Mouse (Mus musculus) liver, embryonic 16.5 days (tissue): Measurements from ENCODE around the gene Cfb. TPM values are rescaled to one million over a fixed set of nuclear protein-coding genes. Genes with fewer than 3 reads are reported as not detected.

Source experiments
- ATAC-seq: fragments of 200-750 bp; cut with Nextera tagmentation; 2 replicates; pipeline ENCODE4 v1.8.0; 2017; ENCODE audit warnings: low read depth, mild to moderate bottlenecking, moderate number of reproducible peaks, moderate library complexity
- H3K27ac ChIP-seq: fragments of 300-500 bp; sonication (generic); 2 replicates; pipeline ENCODE4 v1.5.1; 2014; ENCODE audit warnings: mild to moderate bottlenecking, low read length
- H3K27me3 ChIP-seq: fragments of 300-500 bp; sonication (generic); 2 replicates; pipeline ENCODE4 v1.6.1; 2014; ENCODE audit warnings: low read depth, low read length, mixed read lengths; ENCODE audit not compliant: control insufficient read depth, insufficient read depth
- H3K36me3 ChIP-seq: fragments of 300-500 bp; sonication (generic); 2 replicates; pipeline ENCODE4 v1.6.1; 2014; ENCODE audit warnings: mild to moderate bottlenecking; ENCODE audit not compliant: control insufficient read depth, insufficient read depth
- H3K4me1 ChIP-seq: fragments of 300-500 bp; sonication (generic); 2 replicates; pipeline ENCODE4 v1.6.1; 2014; ENCODE audit warnings: low read depth, low read length, mixed read lengths; ENCODE audit not compliant: control insufficient read depth
- H3K4me2 ChIP-seq: fragments of 300-500 bp; sonication (generic); 2 replicates; pipeline ENCODE4 v1.6.1; 2014; ENCODE audit warnings: low read depth, low read length, mixed read lengths
- H3K4me3 ChIP-seq: fragments of 300-500 bp; sonication (generic); 2 replicates; pipeline ENCODE4 v1.5.1; 2014; ENCODE audit warnings: low read depth, mild to moderate bottlenecking, low read length
- H3K9ac ChIP-seq: fragments of 300-500 bp; sonication (generic); 2 replicates; pipeline ENCODE4 v1.6.1; 2014; ENCODE audit warnings: low read depth, low read length
- H3K9me3 ChIP-seq: fragments of 300-500 bp; sonication (generic); replicated peaks from 2 replicates; pipeline ENCODE4 v1.6.1; 2016; ENCODE audit warnings: low read length; ENCODE audit not compliant: control insufficient read depth
- WGBS: fragments of 180-500 bp; shearing (Covaris S2); extraction: QIAGEN DNeasy Blood & Tissue Kit; methylation state at CpG from one replicate; pipeline ENCODE4 v1.1.7; 2014; ENCODE audit not compliant: insufficient replicate concordance; 5-methylcytosine and 5-hydroxymethylcytosine counted together
- polyA plus RNA-seq: library from polyadenylated mRNA; unstranded; fragments of >200 nt; fragmentation: Nextera tagmentation; extraction: Ambion mirVana; gene quantifications from 2 replicates; pipeline ENCODE4 v1.2.1, GENCODE M21; 2015

Cfb gene
- polyA plus RNA-seq, 1 experiment from 2014 or later: 472 TPM

DNA sequence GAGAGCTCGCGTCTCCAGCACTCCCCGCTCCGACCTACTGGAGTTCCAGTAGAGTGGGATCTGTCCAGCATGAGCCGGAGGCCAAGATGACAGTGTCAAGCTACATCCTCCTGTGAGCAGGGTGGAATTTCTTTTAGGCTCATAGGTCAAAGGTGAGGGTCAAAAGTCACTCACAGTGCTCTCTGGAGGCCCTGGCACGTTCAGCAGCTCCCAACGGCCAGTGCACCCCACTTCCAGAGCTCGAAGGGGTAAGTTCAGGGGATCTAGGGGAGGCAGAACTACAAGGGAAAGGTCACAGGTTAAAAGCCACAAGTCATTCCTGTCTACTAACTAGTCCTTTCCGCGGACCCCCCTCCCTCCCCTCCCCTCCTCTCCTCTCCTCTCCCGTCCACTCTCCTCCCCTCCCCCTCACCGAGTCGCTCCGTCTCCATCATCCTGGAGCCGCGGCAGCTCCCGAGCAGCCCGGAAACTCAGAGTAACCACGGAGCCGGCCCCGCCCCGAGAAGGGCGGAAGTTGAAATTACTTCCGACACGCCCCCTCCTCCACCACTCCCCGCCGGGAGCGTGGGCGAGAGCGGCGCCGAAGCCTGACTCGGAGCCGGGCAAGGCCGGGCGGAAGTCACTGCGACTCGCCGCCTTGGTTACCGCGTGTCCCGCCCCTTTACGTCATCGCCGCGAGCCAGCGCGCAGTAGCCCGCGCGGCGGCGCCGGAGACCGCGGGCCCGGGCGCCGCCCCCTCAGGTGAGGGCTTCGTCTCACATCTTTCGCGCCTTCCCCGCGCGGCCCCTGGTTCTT is 12.4 kb downstream of the Cfb start, which contains the start of the genes Skiv2l and Nelfe:
Gene Skiv2l (minus strand): TSS at position 489 of the 795 bp plus-strand sequence.
Gene Nelfe (plus strand): TSS at position 670 of the 795 bp plus-strand sequence.
- no peaks in the 10 kb centered on the region for H3K27me3 ChIP-seq
- peak within 1 kb of the TSS; percentile 95 for H3K4me2 ChIP-seq
- peaks cover 28% of the 10 kb centered on the region for H3K36me3 ChIP-seq
- H3K9me3 ChIP-seq: no peaks in the 10 kb centered on the region
- ATAC-seq: peak; percentile 97
- peak within 1 kb of the TSS; percentile 88 for H3K9ac ChIP-seq
- H3K4me1 ChIP-seq: peaks cover 23% of the 10 kb centered on the region
- H3K4me3 ChIP-seq: peak within 1 kb of the TSS; percentile 81
- peak within 1 kb of the TSS; percentile 71 for H3K27ac ChIP-seq
- WGBS: 1% methylated on average over 57 of the region's 65 CpGs

DNA sequence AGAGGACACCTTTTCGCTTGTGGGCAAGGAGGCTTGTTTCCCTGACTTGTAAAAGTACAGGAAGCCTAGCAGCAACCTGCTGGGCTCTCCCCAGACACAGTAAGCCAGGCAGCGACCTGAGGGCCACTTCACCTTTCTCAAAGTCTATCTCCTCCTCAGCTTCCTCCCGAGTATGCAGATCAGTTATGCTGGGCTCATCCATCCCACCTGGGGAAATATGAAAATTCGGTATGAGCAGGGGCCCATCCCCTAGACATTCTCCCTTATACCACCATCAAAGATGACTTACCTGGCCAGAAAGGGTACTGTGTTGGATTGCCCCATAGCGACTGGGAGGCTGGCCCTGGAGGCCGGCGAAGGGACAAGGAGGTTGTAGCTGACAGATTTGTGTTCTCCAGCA is 14.7 kb downstream of the Cfb start:
- Histone ChIP-seq H3K27ac (no peak overlapping the region), H3K4me3 (no peak overlapping the region), H3K9ac (no peak overlapping the region), H3K4me1 (peaks cover 23% of the 10 kb centered on the region), H3K4me2 (no peak overlapping the region), H3K27me3 (no peaks in the 10 kb centered on the region), H3K9me3 (no peaks in the 10 kb centered on the region), H3K36me3 (peaks cover 26% of the 10 kb centered on the region)
- WGBS: 79% methylated on average over 7 of the region's 7 CpGs
- ATAC-seq: no peak

- no peak overlapping the region for H3K9ac ChIP-seq
- peaks cover 23% of the 10 kb centered on the region for H3K4me1 ChIP-seq
- ATAC-seq: no peak
- peaks cover 23% of the 10 kb centered on the region for H3K36me3 ChIP-seq
- H3K9me3 ChIP-seq: no peaks in the 10 kb centered on the region
- no peak overlapping the region for H3K4me3 ChIP-seq
- H3K27me3 ChIP-seq: no peaks in the 10 kb centered on the region
- H3K4me2 ChIP-seq: no peak overlapping the region
- WGBS: 76% methylated on average over 6 of the region's 6 CpGs
- no peak overlapping the region for H3K27ac ChIP-seq
These were observed 15.1 kb downstream of the Cfb start for GRCm38 (mm10) chr17:34847192-34847591.

GRCm38 (mm10) chr17:34844884-34845283 is 17.4 kb downstream of the Cfb start:
- ATAC-seq: no peak
- 85% methylated on average over 13 of the region's 13 CpGs for WGBS
- Histone ChIP-seq H3K27me3 (no peaks in the 10 kb centered on the region), H3K27ac (no peak overlapping the region), H3K9me3 (no peaks in the 10 kb centered on the region), H3K4me3 (no peak overlapping the region), H3K4me2 (no peak overlapping the region), H3K36me3 (peaks cover 34% of the 10 kb centered on the region), H3K4me1 (peaks cover 23% of the 10 kb centered on the region), H3K9ac (no peak overlapping the region)

- H3K4me1 ChIP-seq: peaks cover 35% of the 10 kb centered on the region
- H3K27me3 ChIP-seq: no peaks in the 10 kb centered on the region
- 66% methylated on average over 6 of the region's 6 CpGs for WGBS
- no peak overlapping the region for H3K4me3 ChIP-seq
- H3K9me3 ChIP-seq: no peaks in the 10 kb centered on the region
- H3K36me3 ChIP-seq: peaks cover 33% of the 10 kb centered on the region
- H3K27ac ChIP-seq: peak overlapping the region; percentile 35; the same call in 1 of the 2 replicates
- H3K4me2 ChIP-seq: 0 out of 2 replicates have a peak overlapping the region, but pooled peaks have one; percentile 14
- H3K9ac ChIP-seq: peak overlapping the region; percentile 21; the same call in 1 of the 2 replicates
- no peak for ATAC-seq
These were observed 21.5 kb downstream of the Cfb start for GRCm38 (mm10) chr17:34840736-34841307.

DNA sequence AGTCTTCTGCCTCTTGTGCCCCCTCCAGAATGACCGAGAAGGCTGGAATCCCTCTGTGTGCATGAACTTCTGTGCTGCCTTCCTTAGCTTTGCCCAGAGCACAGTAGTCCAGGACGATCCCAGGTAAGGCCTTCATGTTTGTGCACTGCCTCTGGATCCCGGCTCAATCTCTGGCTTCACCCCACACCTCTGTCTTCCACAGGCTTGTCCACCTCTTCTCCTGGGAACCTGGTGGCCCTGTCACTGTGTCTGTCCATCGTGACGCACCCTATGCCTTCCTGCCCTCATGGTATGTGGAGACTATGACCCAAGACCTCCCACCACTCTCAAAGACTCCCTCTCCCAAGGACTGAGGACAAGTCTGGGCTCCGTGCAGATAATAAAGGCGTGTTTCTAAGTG is 23.5 kb downstream of the Cfb start:
- peaks cover 39% of the 10 kb centered on the region for H3K4me1 ChIP-seq
- H3K4me3 ChIP-seq: no peak overlapping the region
- peak overlapping the region; percentile 14; the same call in 1 of the 2 replicates for H3K27ac ChIP-seq
- no peak for ATAC-seq
- H3K36me3 ChIP-seq: peaks cover 31% of the 10 kb centered on the region
- H3K4me2 ChIP-seq: no peak overlapping the region
- no peak overlapping the region for H3K9ac ChIP-seq
- H3K9me3 ChIP-seq: no peaks in the 10 kb centered on the region
- H3K27me3 ChIP-seq: no peaks in the 10 kb centered on the region
- 82% methylated on average over 7 of the region's 7 CpGs for WGBS

GRCm38 (mm10) chr17:34837464-34838324 is 24.6 kb downstream of the Cfb start:
- peaks cover 39% of the 10 kb centered on the region for H3K4me1 ChIP-seq
- H3K9me3 ChIP-seq: no peaks in the 10 kb centered on the region
- H3K9ac ChIP-seq: peak overlapping the region; percentile 85
- H3K36me3 ChIP-seq: peaks cover 26% of the 10 kb centered on the region
- peak overlapping the region; percentile 98 for H3K4me2 ChIP-seq
- WGBS: 36% methylated on average over 43 of the region's 43 CpGs
- H3K27ac ChIP-seq: peak overlapping the region; percentile 87
- H3K27me3 ChIP-seq: no peaks in the 10 kb centered on the region
- no peak for ATAC-seq
- H3K4me3 ChIP-seq: peak overlapping the region; percentile 94

GRCm38 (mm10) chr17:34836856-34837221 is 25.5 kb downstream of the Cfb start, which contains the start of the genes Stk19 and Dxo:
Gene Stk19, minus strand, starts transcription at chr17:34836945.
Gene Dxo, plus strand, starts transcription at chr17:34837019.
- H3K4me1 ChIP-seq: peaks cover 39% of the 10 kb centered on the region
- peak within 1 kb of the TSS; percentile 87 for H3K27ac ChIP-seq
- peak within 1 kb of the TSS; percentile 94 for H3K4me3 ChIP-seq
- H3K4me2 ChIP-seq: peak within 1 kb of the TSS; percentile 98
- ATAC-seq: peak; percentile 95
- under 1% methylated on average over 40 of the region's 40 CpGs for WGBS
- H3K9me3 ChIP-seq: no peaks in the 10 kb centered on the region
- peak within 1 kb of the TSS; percentile 85 for H3K9ac ChIP-seq
- H3K27me3 ChIP-seq: no peaks in the 10 kb centered on the region
- H3K36me3 ChIP-seq: peaks cover 26% of the 10 kb centered on the region
